Mouse (Mus musculus) megakaryocyte, embryonic 14.5 days (primary cell): Measurements from ENCODE around the gene Gngt2. TPM values are rescaled to one million over a fixed set of nuclear protein-coding genes. Genes with fewer than 3 reads are reported as not detected.

Experiments
- H3K27me3 ChIP-seq: replicated peaks from 2 replicates; pipeline ENCODE3; 2012; ENCODE audit warnings: inconsistent platforms
- H3K36me3 ChIP-seq: replicated peaks from 2 replicates; pipeline ENCODE3; 2012; ENCODE audit warnings: low read length, inconsistent platforms, mixed read lengths
- H3K4me1 ChIP-seq: 2 replicates; pipeline ENCODE4 v1.6.1; 2012; ENCODE audit warnings: inconsistent platforms
- H3K4me3 ChIP-seq: replicated peaks from 2 replicates; pipeline ENCODE3; 2012; ENCODE audit warnings: moderate library complexity, mild to moderate bottlenecking, inconsistent platforms
- H3K9me3 ChIP-seq: 2 replicates; pipeline ENCODE4 v1.6.1; 2012; ENCODE audit warnings: inconsistent platforms
- FLI1 ChIP-seq: IDR thresholded peaks from 2 replicates; pipeline ENCODE4 v1.6.1; 2012; ENCODE audit warnings: low read length, inconsistent platforms, mixed read lengths
- GATA1 ChIP-seq: IDR thresholded peaks from 3 replicates; pipeline ENCODE4 v1.6.1; 2012; ENCODE audit warnings: mixed read lengths, low read length, inconsistent platforms, borderline replicate concordance
- polyA plus RNA-seq: library from polyadenylated mRNA; stranded (reverse); fragments of >175 nt; gene quantifications from 2 replicates; pipeline ENCODE4 v1.2.3, GENCODE M21; 2012; ENCODE audit warnings: low replicate concordance; ENCODE audit not compliant: insufficient read depth

Gene Gngt2
- polyA plus RNA-seq, 1 experiment, result 30.7 TPM

DNA sequence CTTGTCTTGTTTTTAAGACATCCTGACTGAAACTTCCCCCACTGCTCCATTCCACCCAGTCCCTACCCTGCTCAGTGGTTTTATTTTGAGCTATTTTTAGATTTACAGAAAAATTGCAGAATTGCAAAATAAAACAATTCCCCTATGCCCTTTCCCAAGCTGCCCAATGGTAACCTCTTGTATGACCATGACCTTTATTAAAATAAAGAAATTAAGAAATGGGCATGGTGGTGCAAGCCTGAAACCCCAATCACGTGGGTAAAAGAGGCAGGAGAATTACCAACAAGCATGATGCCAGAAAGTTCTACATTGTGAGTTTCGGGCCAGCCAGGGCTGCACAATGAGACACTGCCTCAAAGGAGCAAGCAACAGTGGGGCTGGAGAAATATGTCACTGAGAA lies 13.9 kb downstream of the Gngt2 start:
- TF ChIP-seq FLI1 (no peak), GATA1 (no peak)
- peaks cover 12% of the 10 kb centered on the region for H3K27me3 ChIP-seq
- peaks cover 5% of the 10 kb centered on the region; the same call in 1 of the 2 replicates for H3K9me3 ChIP-seq
- H3K36me3 ChIP-seq, result peaks cover under 1% of the 10 kb centered on the region
- H3K4me3 ChIP-seq, result no peak overlapping the region
- peaks cover 7% of the 10 kb centered on the region for H3K4me1 ChIP-seq

DNA sequence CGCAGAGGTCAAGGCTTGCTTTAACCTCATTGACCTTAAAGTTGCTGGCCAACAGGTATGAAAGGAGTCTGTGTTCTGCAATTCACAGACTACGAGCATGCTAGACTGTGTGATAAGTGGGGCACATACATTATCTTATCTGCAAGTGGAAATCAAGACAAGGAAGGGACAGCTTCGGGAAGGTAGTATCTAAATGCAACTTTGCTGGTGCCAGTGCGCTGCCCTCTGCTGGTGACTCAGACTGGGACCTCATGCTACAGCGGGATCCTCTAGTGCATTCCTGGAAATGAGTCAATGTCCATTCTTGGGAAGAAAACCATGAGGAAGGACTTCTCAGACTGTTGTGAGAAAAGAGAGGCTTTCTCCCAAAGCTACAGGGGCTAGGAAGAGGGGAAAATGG lies 16.7 kb downstream of the Gngt2 start:
- H3K27me3 ChIP-seq, result peaks cover 12% of the 10 kb centered on the region
- H3K36me3 ChIP-seq, result no peaks in the 10 kb centered on the region
- H3K4me1 ChIP-seq, result peaks cover 16% of the 10 kb centered on the region
- no peaks in the 10 kb centered on the region for H3K9me3 ChIP-seq
- H3K4me3 ChIP-seq, result no peak overlapping the region
- TF ChIP-seq FLI1, result no peak
- no peak for TF ChIP-seq GATA1

- peaks cover 7% of the 10 kb centered on the region for H3K36me3 ChIP-seq
- peaks cover 27% of the 10 kb centered on the region for H3K4me1 ChIP-seq
- TF ChIP-seq FLI1 (no peak), GATA1 (no peak)
- no peak overlapping the region for H3K4me3 ChIP-seq
- peaks cover 3% of the 10 kb centered on the region for H3K27me3 ChIP-seq
- no peaks in the 10 kb centered on the region for H3K9me3 ChIP-seq
Measured at GRCm38 (mm10) chr11:95857306-95857705, 20.3 kb downstream of the Gngt2 start.

- Histone ChIP-seq H3K4me1 (peaks cover 27% of the 10 kb centered on the region), H3K27me3 (no peaks in the 10 kb centered on the region), H3K36me3 (peaks cover 13% of the 10 kb centered on the region), H3K4me3 (peak overlapping the region; percentile 97), H3K9me3 (no peaks in the 10 kb centered on the region)
- no peak for TF ChIP-seq GATA1
- no peak for TF ChIP-seq FLI1
Measured at GRCm38 (mm10) chr11:95857716-95858527, 20.9 kb downstream of the Gngt2 start.

- Histone ChIP-seq H3K4me1 (peaks cover 24% of the 10 kb centered on the region), H3K9me3 (no peaks in the 10 kb centered on the region), H3K27me3 (no peaks in the 10 kb centered on the region), H3K4me3 (peak overlapping the region; percentile 97), H3K36me3 (peaks cover 20% of the 10 kb centered on the region)
- TF ChIP-seq GATA1, result no peak
- TF ChIP-seq FLI1, result no peak
Measured at GRCm38 (mm10) chr11:95858528-95859467, 21.8 kb downstream of the Gngt2 start.

GRCm38 (mm10) chr11:95859468-95859855 lies 22.4 kb downstream of the Gngt2 start:
- peaks cover 24% of the 10 kb centered on the region for H3K36me3 ChIP-seq
- peaks cover 23% of the 10 kb centered on the region for H3K4me1 ChIP-seq
- TF ChIP-seq GATA1 (no peak), FLI1 (no peak)
- H3K27me3 ChIP-seq, result no peaks in the 10 kb centered on the region
- no peaks in the 10 kb centered on the region for H3K9me3 ChIP-seq
- peak overlapping the region; percentile 97 for H3K4me3 ChIP-seq

GRCm38 (mm10) chr11:95860071-95860490 lies 23.1 kb downstream of the Gngt2 start:
- H3K27me3 ChIP-seq, result no peaks in the 10 kb centered on the region
- peaks cover 23% of the 10 kb centered on the region for H3K4me1 ChIP-seq
- peak overlapping the region; percentile 97 for H3K4me3 ChIP-seq
- no peaks in the 10 kb centered on the region for H3K9me3 ChIP-seq
- H3K36me3 ChIP-seq, result peaks cover 24% of the 10 kb centered on the region
- TF ChIP-seq GATA1 (no peak), FLI1 (no peak)

GRCm38 (mm10) chr11:95861397-95861796 lies 24.4 kb downstream of the Gngt2 start:
- Histone ChIP-seq H3K27me3 (peaks cover 2% of the 10 kb centered on the region), H3K9me3 (no peaks in the 10 kb centered on the region), H3K4me1 (peaks cover 27% of the 10 kb centered on the region), H3K4me3 (no peak overlapping the region), H3K36me3 (peaks cover 29% of the 10 kb centered on the region)
- TF ChIP-seq FLI1, result no peak
- TF ChIP-seq GATA1, result no peak

DNA sequence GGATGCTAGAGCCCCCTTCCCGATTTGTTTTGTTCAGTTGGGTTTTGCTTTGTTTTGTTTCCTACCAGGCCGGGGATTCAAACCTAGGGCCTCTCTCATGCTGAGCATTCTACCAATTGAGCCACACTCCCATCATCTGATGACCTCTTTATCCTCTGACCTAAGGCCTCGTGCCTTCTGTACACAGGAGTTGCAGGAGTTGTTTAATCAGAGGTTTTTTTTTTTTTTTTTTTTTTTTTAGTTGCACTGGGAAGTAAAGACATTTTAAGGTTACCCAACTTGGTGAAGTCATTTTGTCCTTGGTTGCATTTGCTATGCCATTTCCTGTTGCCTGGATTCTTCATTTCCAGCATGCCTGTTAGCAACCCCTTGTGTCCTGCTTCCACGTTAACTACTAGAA lies 32.4 kb downstream of the Gngt2 start:
- Histone ChIP-seq H3K27me3 (peaks cover 30% of the 10 kb centered on the region), H3K9me3 (no peaks in the 10 kb centered on the region), H3K4me1 (peaks cover 19% of the 10 kb centered on the region), H3K4me3 (no peak overlapping the region), H3K36me3 (peaks cover 18% of the 10 kb centered on the region)
- TF ChIP-seq GATA1, result no peak
- TF ChIP-seq FLI1, result no peak

- Histone ChIP-seq H3K27me3 (peaks cover 32% of the 10 kb centered on the region), H3K36me3 (peaks cover 19% of the 10 kb centered on the region), H3K4me1 (peaks cover 19% of the 10 kb centered on the region), H3K9me3 (no peaks in the 10 kb centered on the region), H3K4me3 (no peak overlapping the region)
- TF ChIP-seq FLI1, result no peak
- TF ChIP-seq GATA1, result no peak
Measured at GRCm38 (mm10) chr11:95869918-95870470, 33.0 kb downstream of the Gngt2 start.
